ENCODE assay signal across 24 mouse cellular contexts in the genomic region with DNA sequence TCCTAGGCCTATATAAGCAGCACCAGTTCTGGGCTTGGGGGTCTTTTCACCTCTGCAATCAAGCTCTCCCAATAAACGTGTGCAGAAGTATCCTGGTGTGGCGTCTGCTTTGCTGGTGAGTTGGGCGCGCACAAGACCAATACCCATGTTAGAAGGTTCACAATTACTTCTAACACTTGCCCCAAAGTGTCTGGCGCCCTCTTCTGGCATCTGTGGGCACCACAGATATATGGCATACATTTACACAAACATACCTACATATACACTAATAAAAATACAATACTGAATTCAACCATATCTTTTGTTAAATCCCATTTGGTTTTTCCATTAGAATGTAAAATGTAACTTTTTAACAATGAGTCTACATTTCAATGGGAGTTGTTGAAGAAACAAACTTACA. TPM values are rescaled to one million over a fixed set of nuclear protein-coding genes. Genes with fewer than 3 reads are reported as not detected.
A peak's percentile ranks its signal among the peaks of the same experiment; 100 is the strongest.
DNase-seq lines count a peak whose midpoint lies in the region; ATAC-seq and TF ChIP-seq lines count a peak whose summit lies in the region.
"Had no signal": no experiment of that assay in that cellular context is flagged by ENCODE, and none has a peak within 500 bp of the region (broad histone marks: within the 10 kb centered on the region; RNA-seq: fewer than 3 reads in every experiment).

No protein-coding gene starts in this region.

- WGBS in lung, embryonic 14.5 days: 81% methylated on average over 5 of the region's 5 CpGs

- dilution Hi-C loops in CH12.LX (cut with MboI; ENCODE audit: extremely low pct_ligation_motif_present, extremely low pct_unique_long_range_greater_than_20kb, low sequenced_read_pairs): no loop called here

- no peak for ATAC-seq in CD4-positive, CD25-positive, alpha-beta regulatory T cell, adult 4 months
- no peak for ATAC-seq in lung, embryonic 14.5 days (ENCODE audit: insufficient read depth)
- ATAC-seq: forebrain, postnatal 0 days; midbrain, embryonic 15.5 days had no signal

- no peaks in the 10 kb centered on the region for H3K36me3 ChIP-seq in lung, embryonic 14.5 days (ENCODE audit: insufficient read depth)
- no peaks in the 10 kb centered on the region for H3K36me3 ChIP-seq in CH12.LX (replicated peaks in 1 of 2; ENCODE audit: control insufficient read depth in 1 of 2, insufficient read depth in 1 of 2, low read length in 1 of 2)
- H3K36me3 ChIP-seq: heart, embryonic 13.5 days; hindbrain, embryonic 12.5 days; limb, embryonic 15.5 days; midbrain, embryonic 15.5 days; neural tube, embryonic 13.5 days had no signal

- H3K9me3 ChIP-seq in lung, embryonic 14.5 days (ENCODE audit: low read depth, low read length): no peaks in the 10 kb centered on the region
- peaks cover 3% of the 10 kb centered on the region for H3K9me3 ChIP-seq in CH12.LX (replicated peaks; ENCODE audit: low read length)
- H3K9me3 ChIP-seq: hindbrain, embryonic 12.5 days; limb, embryonic 15.5 days; midbrain, embryonic 15.5 days; neural tube, embryonic 13.5 days had no signal

- peak; percentile 22; the same call in 1 of the 2 replicates for TF ChIP-seq CTCF in lung, embryonic 14.5 days (IDR thresholded peaks at IDR 0.05; ENCODE audit: low read depth)
- no peak; a peak in 1 of 4 replicates for TF ChIP-seq CTCF in CH12.LX (conservative IDR thresholded peaks at IDR 0.05 in 1 of 2, IDR thresholded peaks at IDR 0.05 in 1 of 2; ENCODE audit: low read depth in 2 of 2, low read length in 2 of 2)

- no peaks in the 10 kb centered on the region for H3K4me1 ChIP-seq in lung, embryonic 14.5 days (ENCODE audit: insufficient read depth)
- H3K4me1 ChIP-seq in CH12.LX (ENCODE audit: control insufficient read depth in 1 of 2, insufficient read depth in 2 of 2): no peaks in the 10 kb centered on the region
- H3K4me1 ChIP-seq: heart, embryonic 13.5 days; hindbrain, embryonic 12.5 days; limb, embryonic 15.5 days; midbrain, embryonic 15.5 days; neural tube, embryonic 13.5 days had no signal

- no peak overlapping the region for H3K4me2 ChIP-seq in lung, embryonic 14.5 days
- no peak overlapping the region for H3K4me2 ChIP-seq in CH12.LX (ENCODE audit: insufficient read depth, low read depth, poor library complexity, severe bottlenecking)
- H3K4me2 ChIP-seq: heart, embryonic 13.5 days; hindbrain, embryonic 12.5 days; limb, embryonic 15.5 days; midbrain, embryonic 15.5 days; neural tube, embryonic 13.5 days had no signal

- in situ Hi-C loops in CH12.LX (cut with MboI; ENCODE audit: low pct_ligation_motif_present, low pct_unique_long_range_greater_than_20kb, low sequenced_read_pairs): no loop called here

- TF ChIP-seq RAD21 in CH12.LX (IDR thresholded peaks at IDR 0.05; ENCODE audit: low read depth, low read length): no peak; the same call in 1 of the 2 replicates

- no peak overlapping the region for H3K4me3 ChIP-seq in lung, embryonic 14.5 days (ENCODE audit: low read depth, low read length)
- no peak overlapping the region for H3K4me3 ChIP-seq in CH12.LX (replicated peaks in 1 of 3; ENCODE audit: low read depth in 2 of 3, low read length in 2 of 3, poor library complexity in 1 of 3)
- H3K4me3 ChIP-seq: heart, adult 2 months; heart, embryonic 13.5 days; hindbrain, embryonic 12.5 days; limb, embryonic 15.5 days; midbrain, embryonic 15.5 days; neural tube, embryonic 13.5 days had no signal

- no peak overlapping the region for H3K9ac ChIP-seq in lung, embryonic 14.5 days
- no peak overlapping the region for H3K9ac ChIP-seq in CH12.LX (ENCODE audit: insufficient read depth, low read depth)
- H3K9ac ChIP-seq: forebrain, postnatal 0 days; heart, embryonic 13.5 days; hindbrain, embryonic 12.5 days; limb, embryonic 15.5 days; midbrain, embryonic 15.5 days; neural tube, embryonic 13.5 days had no signal

- no peak overlapping the region for H3K27ac ChIP-seq in lung, embryonic 14.5 days (ENCODE audit: low read depth)
- no peak overlapping the region for H3K27ac ChIP-seq in CH12.LX (ENCODE audit: insufficient read depth, low read depth)
- H3K27ac ChIP-seq: heart, adult 2 months; heart, embryonic 13.5 days; hindbrain, embryonic 12.5 days; kidney, postnatal 0 days; limb, embryonic 15.5 days; midbrain, embryonic 15.5 days; neural tube, embryonic 13.5 days had no signal

- H3K27me3 ChIP-seq in lung, embryonic 14.5 days (ENCODE audit: insufficient read depth, low read length): no peaks in the 10 kb centered on the region
- H3K27me3 ChIP-seq in CH12.LX (replicated peaks): no peaks in the 10 kb centered on the region
- H3K27me3 ChIP-seq: heart, embryonic 13.5 days; limb, embryonic 15.5 days had no signal

- no peaks in the 10 kb centered on the region for H3K79me2 ChIP-seq in CH12.LX (replicated peaks; ENCODE audit: control insufficient read depth, extremely low read depth, insufficient read depth, poor library complexity, severe bottlenecking)

- no peak for TF ChIP-seq EP300 in CH12.LX (IDR thresholded peaks at IDR 0.05; ENCODE audit: low read length)

- peak; percentile 7 for DNase-seq in CD4-positive, CD25-positive, alpha-beta regulatory T cell, adult 2 months (ENCODE audit: low read depth, low spot score)
- no peak for DNase-seq in lung, embryonic 14.5 days
- DNase-seq in lung, postnatal 25 days (ENCODE audit: low spot score): no peak
- no peak for DNase-seq in CH12.LX (ENCODE audit: extremely low read depth)
- DNase-seq in ZHBTc4 (ENCODE audit: low read depth, low spot score): peak; percentile 50
- no peak for DNase-seq in ovary, postnatal 36 days (ENCODE audit: low spot score)
- no peak for DNase-seq in natural killer cell, adult 2 months (ENCODE audit: low spot score in 2 of 2)
- DNase-seq: adrenal gland, adult 8-10 months; cerebellum, adult 8-10 months; forebrain, postnatal 0 days; gastrocnemius, postnatal 14 days; heart, adult 2 months; heart, postnatal 14 days; kidney, adult 2 months; left cerebral cortex, postnatal 4 days; lung, adult 2 months; lung, postnatal 36 days had no signal

- no peak for TF ChIP-seq POLR2A in CH12.LX (IDR thresholded peaks at IDR 0.05; ENCODE audit: low read depth, low read length)

TF ChIP-seq in CH12.LX, 34 proteins besides CTCF, POLR2A, EP300 and RAD21:
- TF ChIP-seq IRF4 (IDR thresholded peaks at IDR 0.05; ENCODE audit: low read depth, low read length): no peak
- 0 out of 2 replicates have a peak, but pooled peaks have one; percentile 9 for TF ChIP-seq SMC3 (IDR thresholded peaks at IDR 0.05; ENCODE audit: low read depth, low read length)

RNA-seq across cellular contexts. Expression of a gene that starts 18.9 kb away (rescaled TPM):
- 10 to 100 TPM; 12.3 to 18.8 TPM for polyA plus RNA-seq in CD4-positive, CD25-positive, alpha-beta regulatory T cell, adult 4 months (2017; shearing (Covaris generic))
- polyA plus RNA-seq in lung, embryonic 14.5 days (2014; fragmentation: Nextera tagmentation; extraction: Ambion mirVana): 20.5 and 22.1 TPM in 2 replicates
- total RNA-seq in CH12.LX (2012; rRNA removed): 2.8 and 3.4 TPM in 2 replicates
- 4.8 and 4.9 TPM in 2 replicates for total RNA-seq in CH12.LX (2014; rRNA removed)
- 3.4 and 4.8 TPM in 2 replicates for polyA plus RNA-seq in CH12.LX (2012; ENCODE audit: insufficient read length, low read depth)

RNA-seq across cellular contexts. Expression of a gene that starts 41.0 kb away (rescaled TPM):
- 10 to 100 TPM; 44.4 to 58.5 TPM for polyA plus RNA-seq in CD4-positive, CD25-positive, alpha-beta regulatory T cell, adult 4 months (2017; shearing (Covaris generic))
- 99.6 and 107 TPM in 2 replicates for polyA plus RNA-seq in lung, embryonic 14.5 days (2014; fragmentation: Nextera tagmentation; extraction: Ambion mirVana)
- total RNA-seq in CH12.LX (2012; rRNA removed): 20.4 and 23.6 TPM in 2 replicates
- 24.0 and 26.3 TPM in 2 replicates for total RNA-seq in CH12.LX (2014; rRNA removed)
- 11.6 and 12.3 TPM in 2 replicates for polyA plus RNA-seq in CH12.LX (2012; ENCODE audit: insufficient read length, low read depth)

Comparison
In these comparisons a context has a peak if more than half of its experiments do, and no peak if none do; other contexts are left out.
1. DNase-seq: peak in CD4-positive, CD25-positive, alpha-beta regulatory T cell, adult 2 months (single experiment) and ZHBTc4 (single experiment); none in lung, embryonic 14.5 days (single experiment), lung, postnatal 25 days (single experiment), CH12.LX (single experiment), ovary, postnatal 36 days (single experiment) and natural killer cell, adult 2 months (0 of 2).